Mouse (Mus musculus) c-Kit-negative CD71-positive TER-119-positive erythroid progenitor cells, embryonic 14.5 days (primary cell): ENCODE data around the gene Diaph3.
A peak's percentile ranks its signal among the peaks of the same experiment; 100 is the strongest.

Experiments
- DNase-seq: peaks from one replicate; pipeline ENCODE4 v3.0.0-alpha.2; 2013; ENCODE audit warnings: low read depth, low spot score

Gene Diaph3

DNA sequence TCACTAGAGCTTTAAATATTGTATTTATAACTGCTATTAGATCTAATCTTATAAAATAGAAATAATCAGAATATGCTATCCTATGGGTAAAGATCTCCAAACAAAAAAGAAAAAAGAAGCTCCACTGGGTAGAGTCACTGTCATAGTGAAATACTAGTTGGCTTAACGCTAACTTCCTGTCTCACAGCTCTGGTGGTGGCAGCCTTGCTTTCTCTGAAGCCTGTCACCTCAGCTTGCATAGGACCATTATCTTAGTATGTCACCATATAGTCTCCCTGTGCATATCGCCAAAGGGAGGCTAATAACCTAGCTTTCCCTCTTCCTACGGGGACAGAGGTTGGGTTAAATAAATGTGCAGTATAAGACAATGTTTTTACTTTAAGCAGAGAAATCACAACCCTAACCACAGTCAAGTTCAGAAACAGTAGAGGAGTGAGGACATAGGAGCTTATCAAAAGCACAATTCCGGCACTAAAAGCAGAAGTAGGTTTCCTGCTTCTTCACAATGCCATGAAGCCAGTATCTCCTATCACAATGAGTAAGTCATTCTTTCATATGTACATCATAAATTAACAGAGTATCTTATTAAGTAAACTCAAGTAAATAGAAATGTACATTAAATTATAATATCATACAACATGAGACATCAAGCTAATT, 293.8 kb downstream of the Diaph3 start:
- DNase-seq: no peak

DNA sequence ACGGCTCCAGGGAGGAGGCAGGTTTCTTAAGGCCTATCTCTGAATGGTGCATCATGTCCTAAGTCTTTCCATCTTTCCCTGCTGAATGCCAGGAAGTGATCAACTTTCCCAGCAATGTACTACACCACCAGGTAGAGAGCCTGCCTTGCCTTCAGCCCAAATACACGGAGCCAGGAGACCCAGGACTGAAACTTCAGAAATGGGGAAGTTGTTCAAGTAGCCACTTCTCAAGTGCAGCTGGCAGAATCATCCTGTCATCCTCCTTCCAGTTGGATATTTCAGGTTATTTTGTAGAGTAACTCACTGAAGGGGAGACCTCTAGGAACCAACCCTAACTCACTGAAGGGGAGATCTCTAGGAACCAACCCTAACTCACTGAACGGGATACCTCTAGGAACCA, 297.0 kb downstream of the Diaph3 start:
- no peak for DNase-seq

DNA sequence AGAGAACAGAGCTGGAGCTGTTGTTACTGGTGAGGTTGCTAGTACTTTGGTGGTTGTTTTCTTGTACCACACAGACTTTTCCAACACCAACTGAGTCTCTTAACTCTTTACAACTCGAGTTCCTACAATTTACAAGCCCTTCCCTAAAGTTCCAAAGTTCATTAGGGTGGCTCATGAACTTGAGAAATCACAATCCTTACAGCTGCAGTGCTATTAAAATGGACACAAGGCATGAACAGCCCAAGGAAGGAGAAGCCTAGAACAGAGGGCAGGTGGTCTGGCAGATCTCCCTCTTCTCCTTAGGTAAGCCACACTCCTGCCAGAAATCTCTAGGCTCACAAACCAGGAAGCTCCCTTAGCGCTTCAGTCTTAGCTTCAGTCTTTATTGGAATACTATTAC, 303.4 kb downstream of the Diaph3 start:
- DNase-seq: no peak

DNA sequence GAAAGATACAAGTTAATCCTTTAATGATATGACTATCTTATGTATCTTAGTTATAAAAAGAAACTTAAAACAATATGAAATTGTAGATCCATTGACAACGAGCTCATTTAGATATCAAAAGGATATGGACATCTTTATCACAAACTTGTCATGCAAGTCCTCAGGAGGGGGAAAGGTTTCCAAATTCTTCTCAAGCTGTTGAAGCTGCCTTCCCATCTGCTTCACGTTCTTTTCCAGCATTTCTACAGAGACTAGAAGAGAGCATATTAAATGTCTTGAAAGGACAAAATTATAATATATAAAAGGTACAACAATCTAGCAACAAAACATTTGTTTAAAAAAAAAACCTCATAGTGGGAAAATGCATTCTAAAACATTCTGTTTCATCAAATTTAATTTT, 306.2 kb downstream of the Diaph3 start:
- no peak for DNase-seq

- no peak for DNase-seq
Measured at GRCm38 (mm10) chr14:86834269-86834668, 306.8 kb downstream of the Diaph3 start.

DNA sequence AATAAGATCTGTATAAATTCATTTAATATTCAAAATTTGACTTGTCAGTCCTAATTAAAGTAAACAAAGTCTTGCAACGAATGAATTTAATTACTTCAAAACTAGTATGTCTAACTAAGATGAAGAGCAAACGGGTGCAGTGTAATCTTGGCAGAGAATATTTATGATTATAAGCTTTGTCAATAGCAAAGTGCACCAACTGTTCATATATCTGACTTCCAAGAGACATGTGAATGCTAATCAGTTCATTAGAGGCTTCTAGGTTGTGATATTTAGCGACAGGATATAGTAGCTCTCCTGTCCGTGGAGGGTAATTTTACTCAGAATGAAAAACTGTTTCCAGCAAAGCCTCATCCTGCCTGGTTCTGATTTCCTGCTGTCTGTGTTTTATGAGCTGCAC, 308.0 kb downstream of the Diaph3 start:
- DNase-seq: no peak

- DNase-seq: no peak
Measured at GRCm38 (mm10) chr14:86816246-86816645, 324.8 kb downstream of the Diaph3 start.

- DNase-seq: no peak
Measured at GRCm38 (mm10) chr14:86788880-86789641, 352.0 kb downstream of the Diaph3 start.

- DNase-seq: no peak
Measured at GRCm38 (mm10) chr14:86786866-86787265, 354.2 kb downstream of the Diaph3 start.

DNA sequence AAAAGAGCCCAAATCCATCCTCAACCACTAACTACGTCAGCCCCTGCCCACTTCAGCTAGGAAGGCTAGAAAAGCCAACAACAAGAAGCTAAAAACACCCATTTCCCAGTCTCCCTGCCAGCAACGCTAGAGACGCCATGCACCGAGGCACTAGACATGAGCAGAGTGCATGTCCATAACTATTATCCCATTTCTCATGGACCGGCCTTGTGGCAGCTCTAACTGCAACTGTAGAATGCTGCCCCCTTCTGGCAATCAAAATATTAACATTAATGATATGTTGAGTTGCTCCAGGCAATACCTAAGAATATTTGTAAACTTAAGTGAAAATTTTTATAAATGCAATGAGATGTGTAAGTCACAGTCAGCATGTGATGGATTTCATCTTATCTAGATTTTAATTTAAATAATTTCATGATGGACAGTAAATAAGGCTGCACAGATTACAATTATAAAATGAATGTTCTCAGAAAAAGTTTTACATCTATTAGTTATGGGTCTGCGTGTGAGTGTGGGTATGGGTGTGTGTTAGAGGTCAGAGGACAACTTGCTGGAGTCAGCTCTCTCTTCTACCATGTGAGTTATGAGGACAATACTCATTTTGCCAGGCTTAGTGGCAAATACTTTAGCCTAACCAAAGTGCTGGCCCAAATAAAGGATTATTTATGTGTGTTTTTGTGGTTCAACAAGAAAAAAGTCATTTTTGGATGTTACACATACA, 359.3 kb downstream of the Diaph3 start:
- peak; percentile 42 for DNase-seq

GRCm38 (mm10) chr14:86773311-86773710, 367.7 kb downstream of the Diaph3 start:
- DNase-seq: no peak

GRCm38 (mm10) chr14:86772176-86773150, 368.6 kb downstream of the Diaph3 start:
- no peak for DNase-seq

- no peak for DNase-seq
Measured at GRCm38 (mm10) chr14:86764286-86764685, 376.7 kb downstream of the Diaph3 start.

DNA sequence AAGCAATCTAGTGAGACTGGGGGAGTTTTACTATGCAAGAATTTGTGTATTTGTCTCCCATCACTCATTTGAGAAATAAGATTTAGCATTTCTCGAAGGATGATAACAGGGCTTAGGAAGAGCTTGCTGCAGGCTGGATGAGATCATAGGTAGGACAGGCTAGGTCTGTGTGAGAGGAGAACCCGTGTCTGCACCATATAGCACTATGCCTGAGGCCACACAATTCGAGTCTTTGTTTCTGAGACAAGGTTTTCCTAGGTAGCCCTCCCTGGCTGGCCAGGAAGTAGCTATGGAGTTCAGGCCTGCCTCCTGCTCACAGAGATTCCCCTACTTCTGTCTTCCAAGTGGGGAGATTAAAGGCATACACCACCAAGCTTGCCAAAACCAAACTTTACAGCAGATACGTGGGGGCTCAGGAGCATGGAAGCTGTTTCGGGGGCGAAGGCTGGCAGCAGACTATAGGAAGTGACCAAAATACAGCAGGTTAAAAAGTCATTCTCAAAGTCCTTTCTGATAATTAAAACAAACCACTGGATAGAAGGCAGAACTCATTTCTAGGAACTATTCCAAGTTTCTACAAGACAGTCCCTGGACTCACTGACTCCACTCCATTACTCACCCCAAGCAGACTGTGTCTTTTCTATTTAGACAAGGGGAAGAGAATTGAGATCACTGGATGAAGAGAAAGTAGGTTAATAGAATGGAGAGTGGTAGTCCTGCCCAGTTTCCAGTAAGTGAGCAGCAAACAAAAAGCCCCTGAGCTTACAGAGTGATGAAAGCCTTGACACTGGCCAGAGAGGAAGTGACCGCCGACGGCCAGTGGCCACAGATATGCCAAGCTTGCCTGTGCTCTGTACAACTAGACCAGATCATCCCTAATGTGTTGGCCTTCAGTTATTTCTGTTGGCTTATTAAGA, 383.2 kb downstream of the Diaph3 start:
- no peak for DNase-seq

DNA sequence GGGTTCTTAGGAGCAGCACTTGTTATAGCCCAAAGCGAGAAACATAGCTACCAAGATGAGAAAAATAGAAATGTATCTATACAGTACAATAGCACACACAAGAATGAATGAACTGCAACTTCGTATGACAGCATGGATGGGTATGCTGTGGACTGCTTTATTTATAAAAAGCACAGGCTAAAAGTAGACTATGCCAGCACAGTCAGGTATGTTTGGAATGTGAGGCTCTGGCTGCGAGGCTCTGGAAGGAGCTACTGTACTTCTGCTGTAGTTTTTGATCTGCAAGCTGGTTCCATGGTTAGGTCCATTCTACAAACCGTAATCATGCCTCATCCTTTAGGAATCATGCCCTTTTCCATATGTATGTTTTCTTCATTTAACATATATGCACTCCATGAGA, 383.9 kb downstream of the Diaph3 start:
- no peak for DNase-seq

DNA sequence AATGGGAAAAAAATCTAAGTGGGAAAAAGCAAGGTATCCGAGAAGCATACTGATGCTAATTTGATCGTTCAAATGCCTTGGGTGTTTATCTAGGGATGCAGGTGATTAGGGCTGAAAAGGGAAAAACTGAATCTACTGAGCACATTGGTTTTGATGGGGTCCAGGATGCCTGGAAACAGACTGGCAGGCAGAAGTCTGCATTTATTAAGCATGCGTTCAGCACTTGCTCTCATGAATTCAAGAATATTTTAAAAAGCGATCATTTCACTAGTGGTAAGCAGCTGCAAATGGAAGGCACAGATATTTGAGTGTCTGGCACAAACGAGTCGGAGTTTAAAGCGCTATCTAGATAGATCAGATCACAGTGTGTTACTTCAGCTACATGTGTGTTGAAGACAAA, 390.7 kb downstream of the Diaph3 start:
- DNase-seq: no peak

- no peak for DNase-seq
Measured at GRCm38 (mm10) chr14:86749425-86749824, 391.6 kb downstream of the Diaph3 start.

- no peak for DNase-seq
Measured at GRCm38 (mm10) chr14:86748876-86749275, 392.2 kb downstream of the Diaph3 start.

DNA sequence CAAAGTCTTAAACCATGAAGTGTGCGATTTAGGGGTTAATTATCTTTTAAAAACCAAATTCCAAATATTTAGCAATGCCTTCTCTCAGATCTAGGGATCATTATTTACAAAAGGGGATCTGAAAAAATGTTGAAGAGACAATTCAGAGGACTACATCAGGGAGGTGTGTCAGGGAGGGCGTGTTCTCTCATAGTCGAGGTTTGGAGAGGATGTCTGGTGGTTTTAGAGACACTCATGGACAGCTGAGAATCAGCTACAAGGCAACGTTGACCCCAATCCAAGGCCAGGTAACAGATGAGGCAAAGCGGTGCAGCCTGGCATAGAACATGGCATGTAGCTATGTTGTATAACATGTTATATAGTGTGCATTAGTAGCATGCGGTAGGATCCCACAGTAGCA, 396.5 kb downstream of the Diaph3 start:
- no peak for DNase-seq

DNA sequence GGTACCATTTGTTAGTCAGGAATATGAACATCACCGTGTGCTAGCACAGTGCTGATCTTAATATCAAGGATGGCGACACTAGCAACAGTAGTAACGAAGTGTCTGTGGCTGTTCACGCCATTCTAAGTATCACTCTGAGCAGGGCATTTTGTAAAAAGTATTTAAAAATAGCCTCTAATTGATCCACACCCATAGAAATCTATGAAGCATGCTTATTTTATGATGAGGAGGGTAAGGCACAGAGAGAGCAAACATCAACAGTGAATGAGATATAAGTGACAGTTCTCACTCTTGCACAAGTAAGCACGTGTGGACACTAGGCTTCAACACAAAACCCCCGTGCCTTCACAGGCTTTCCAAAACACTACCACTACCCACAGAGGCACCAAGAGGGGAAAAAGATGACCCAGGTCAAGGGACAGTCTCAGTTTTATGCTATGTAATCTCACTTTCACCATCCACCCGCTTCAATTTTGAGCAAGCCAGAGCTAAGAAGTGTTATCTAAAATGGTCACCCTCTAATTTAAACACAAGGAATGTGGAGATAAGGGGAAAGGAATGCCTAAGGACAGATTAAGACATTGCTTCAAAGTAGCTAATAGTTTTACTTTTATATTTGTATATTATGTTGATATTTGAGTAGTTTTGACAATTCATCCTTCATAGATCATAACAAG, 399.0 kb downstream of the Diaph3 start:
- peak; percentile 74 for DNase-seq
